Mouse (Mus musculus) embryonic facial prominence, embryonic 12.5 days (tissue): ENCODE measurements around the gene AU022252. TPM values are rescaled to one million over a fixed set of nuclear protein-coding genes. Genes with fewer than 3 reads are reported as not detected.
"Not testable (repeated sequence)": the region's sequence is repeated elsewhere in the genome, so short reads cannot be mapped to it uniquely, and the experiment has no call there.

Experiments
- ATAC-seq: fragments of 200-750 bp; cut with Nextera tagmentation; 2 replicates; pipeline ENCODE4 v1.8.0; 2017; ENCODE audit not compliant: insufficient number of reproducible peaks, insufficient read depth, low FRiP score, low TSS enrichment
- H3K27ac ChIP-seq: fragments of 300-500 bp; sonication (generic); 2 replicates; pipeline ENCODE4 v1.5.1; 2016; ENCODE audit warnings: mild to moderate bottlenecking
- H3K27me3 ChIP-seq: fragments of 300-500 bp; sonication (generic); 2 replicates; pipeline ENCODE4 v1.6.1; 2016; ENCODE audit warnings: mild to moderate bottlenecking, moderate library complexity
- H3K36me3 ChIP-seq: fragments of 300-500 bp; sonication (generic); 2 replicates; pipeline ENCODE4 v1.6.1; 2016; ENCODE audit warnings: mild to moderate bottlenecking
- H3K4me1 ChIP-seq: fragments of 300-500 bp; sonication (generic); 2 replicates; pipeline ENCODE4 v1.6.1; 2016
- H3K4me2 ChIP-seq: fragments of 300-500 bp; sonication (generic); replicated peaks from 2 replicates; pipeline ENCODE4 v1.6.1; 2016; ENCODE audit warnings: mild to moderate bottlenecking, moderate library complexity
- H3K4me3 ChIP-seq: fragments of 300-500 bp; sonication (generic); 2 replicates; pipeline ENCODE4 v1.5.1; 2016; ENCODE audit warnings: mild to moderate bottlenecking
- H3K9ac ChIP-seq: fragments of 300-500 bp; sonication (generic); 2 replicates; pipeline ENCODE4 v1.6.1; 2016; ENCODE audit warnings: mild to moderate bottlenecking, moderate library complexity
- H3K9me3 ChIP-seq: fragments of 300-500 bp; sonication (generic); 2 replicates; pipeline ENCODE4 v1.6.1; 2016; ENCODE audit warnings: mild to moderate bottlenecking, moderate library complexity
- WGBS: fragments of 180-500 bp; shearing (Covaris S2); methylation state at CpG from one replicate; pipeline ENCODE4 v1.1.7; 2016; 5-methylcytosine and 5-hydroxymethylcytosine counted together
- polyA plus RNA-seq: library from polyadenylated mRNA; unstranded; fragments of >200 nt; fragmentation: Nextera tagmentation; extraction: Ambion mirVana; gene quantifications from 2 replicates; pipeline ENCODE4 v1.2.1, GENCODE M21; 2016

The AU022252 gene
- polyA plus RNA-seq = 42.2 and 43.8 TPM in 2 replicates

GRCm38 (mm10) chr4:119232410-119233255, at the start of gene AU022252, which contains the start of gene P3h1:
AU022252 (minus strand) TSS chr4:119232712.
P3h1 (plus strand) TSS chr4:119232915.
- Histone ChIP-seq H3K27me3 (no peaks in the 10 kb centered on the region), H3K4me3 (peak within 1 kb of the TSS; percentile 75), H3K9ac (peak within 1 kb of the TSS; percentile 86), H3K4me2 (peak within 1 kb of the TSS; percentile 71), H3K4me1 (peaks cover 7% of the 10 kb centered on the region; the same call in 1 of the 2 replicates), H3K9me3 (no peaks in the 10 kb centered on the region), H3K27ac (peak within 1 kb of the TSS; percentile 71), H3K36me3 (peaks cover 12% of the 10 kb centered on the region)
- peak; percentile 86 for ATAC-seq
- WGBS = under 1% methylated on average over 66 of the region's 71 CpGs

DNA sequence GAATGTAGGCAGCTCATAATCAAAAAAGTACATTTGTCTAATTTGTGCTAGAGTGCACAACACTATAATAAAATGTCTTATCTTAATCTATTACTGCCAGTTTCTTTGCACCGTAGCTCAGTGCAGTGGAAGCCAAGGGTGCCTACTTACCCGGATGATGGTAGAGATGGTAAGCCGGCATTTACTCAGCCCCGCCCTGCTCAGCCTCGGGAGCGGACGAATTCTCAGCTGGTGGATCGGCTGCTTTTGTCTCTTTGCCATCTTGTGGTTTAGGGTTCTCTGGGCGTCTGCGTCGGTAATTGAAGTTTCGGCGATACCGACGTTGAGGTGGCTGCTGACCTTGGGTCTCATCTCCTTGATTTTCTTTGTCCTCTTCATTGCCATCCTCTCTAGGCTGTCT, 46.3 kb upstream of the AU022252 start:
- not testable (repeated sequence) for H3K4me2 ChIP-seq, H3K27ac ChIP-seq, H3K4me3 ChIP-seq, H3K27me3 ChIP-seq, H3K4me1 ChIP-seq, ATAC-seq, H3K9ac ChIP-seq, H3K9me3 ChIP-seq
- H3K36me3 ChIP-seq = peaks cover 91% of the 10 kb centered on the region
- WGBS = 90% methylated on average over 15 of the region's 15 CpGs

DNA sequence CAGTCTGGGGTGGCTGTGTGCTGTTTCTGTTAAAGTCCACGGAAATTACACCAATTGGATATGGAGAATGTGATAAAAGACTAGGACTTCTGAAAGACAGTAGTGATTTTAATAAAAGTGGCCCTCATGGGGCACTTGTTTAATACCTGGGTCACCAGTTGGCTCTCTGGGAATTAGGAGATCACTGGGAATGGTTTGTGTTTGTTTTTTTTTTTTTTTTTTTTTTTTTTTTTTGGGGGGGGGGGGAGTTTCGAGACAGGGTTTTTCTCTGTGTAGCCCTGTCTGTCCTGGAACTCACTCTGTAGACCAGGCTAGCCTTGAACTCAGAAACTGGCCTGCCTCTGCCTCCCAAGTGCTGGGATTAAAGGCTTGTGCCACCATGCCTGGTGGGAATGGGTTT, 43.2 kb upstream of the AU022252 start:
- 81% methylated on average over 2 of the region's 2 CpGs for WGBS
- H3K9ac ChIP-seq = no peak overlapping the region
- H3K4me3 ChIP-seq = no peak overlapping the region
- no peak overlapping the region for H3K27ac ChIP-seq
- H3K4me1 ChIP-seq = no peaks in the 10 kb centered on the region
- no peaks in the 10 kb centered on the region for H3K27me3 ChIP-seq
- H3K4me2 ChIP-seq = no peak overlapping the region
- H3K36me3 ChIP-seq = peaks cover 89% of the 10 kb centered on the region
- no peaks in the 10 kb centered on the region for H3K9me3 ChIP-seq
- no peak for ATAC-seq

DNA sequence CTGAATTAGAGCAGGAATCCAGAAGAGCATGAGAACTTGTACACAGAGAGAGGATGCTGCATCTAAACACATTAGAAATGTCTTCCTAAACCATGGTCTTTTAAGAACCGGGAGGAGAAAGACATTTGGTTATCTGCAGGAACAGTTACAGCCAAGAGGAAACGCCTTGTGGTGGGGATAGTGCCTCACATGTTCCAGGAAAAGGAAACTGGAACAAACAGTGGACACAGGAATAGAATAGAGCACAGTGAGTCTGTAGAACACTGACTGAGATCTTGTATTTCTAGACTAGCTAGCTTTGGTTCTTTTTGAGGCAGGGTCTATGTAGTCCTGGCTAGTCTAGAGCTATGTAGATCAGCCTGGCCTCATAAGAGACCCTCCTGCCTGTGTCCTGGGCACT, 42.7 kb upstream of the AU022252 start:
- ATAC-seq = no peak
- no peak overlapping the region for H3K4me2 ChIP-seq
- H3K36me3 ChIP-seq = peaks cover 91% of the 10 kb centered on the region
- H3K9ac ChIP-seq = no peak overlapping the region
- H3K9me3 ChIP-seq = no peaks in the 10 kb centered on the region
- WGBS = 81% methylated on average over 2 of the region's 2 CpGs
- H3K27ac ChIP-seq = no peak overlapping the region
- no peak overlapping the region for H3K4me3 ChIP-seq
- no peaks in the 10 kb centered on the region for H3K4me1 ChIP-seq
- H3K27me3 ChIP-seq = no peaks in the 10 kb centered on the region

- no peaks in the 10 kb centered on the region for H3K27me3 ChIP-seq
- H3K36me3 ChIP-seq = peaks cover 89% of the 10 kb centered on the region
- 76% methylated on average over 1 of the region's 1 CpGs for WGBS
- no peak for ATAC-seq
- H3K4me2 ChIP-seq = no peak overlapping the region
- no peak overlapping the region for H3K4me3 ChIP-seq
- H3K4me1 ChIP-seq = no peaks in the 10 kb centered on the region
- H3K27ac ChIP-seq = no peak overlapping the region
- H3K9ac ChIP-seq = no peak overlapping the region
- H3K9me3 ChIP-seq = no peaks in the 10 kb centered on the region
Observed at GRCm38 (mm10) chr4:119274627-119275026, 42.1 kb upstream of the AU022252 start.

DNA sequence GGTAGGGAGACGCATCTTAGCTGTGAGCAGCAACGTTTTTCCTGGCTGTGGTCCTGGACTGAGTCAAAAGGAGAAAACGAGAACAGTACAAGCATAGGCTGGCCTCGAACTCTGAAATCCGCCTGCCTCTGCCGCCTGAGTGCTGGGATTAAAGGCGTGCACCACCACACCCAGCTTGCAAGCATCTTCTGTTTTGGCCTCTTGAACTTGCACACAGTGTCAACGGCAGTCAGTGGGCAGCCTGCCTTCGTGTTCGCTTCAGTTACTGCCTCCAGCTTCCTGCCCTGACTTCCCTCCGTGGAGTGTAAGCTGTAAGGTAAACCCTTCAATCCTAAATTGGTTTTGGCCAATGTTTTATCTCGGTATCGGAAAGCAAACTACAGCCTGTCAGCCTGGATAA, 34.1 kb upstream of the AU022252 start:
- no peak overlapping the region for H3K4me2 ChIP-seq
- no peak overlapping the region for H3K27ac ChIP-seq
- H3K4me1 ChIP-seq = no peaks in the 10 kb centered on the region
- 74% methylated on average over 13 of the region's 13 CpGs for WGBS
- peaks cover 17% of the 10 kb centered on the region for H3K36me3 ChIP-seq
- no peak overlapping the region for H3K4me3 ChIP-seq
- ATAC-seq = no peak
- no peaks in the 10 kb centered on the region for H3K9me3 ChIP-seq
- H3K27me3 ChIP-seq = no peaks in the 10 kb centered on the region
- H3K9ac ChIP-seq = no peak overlapping the region

DNA sequence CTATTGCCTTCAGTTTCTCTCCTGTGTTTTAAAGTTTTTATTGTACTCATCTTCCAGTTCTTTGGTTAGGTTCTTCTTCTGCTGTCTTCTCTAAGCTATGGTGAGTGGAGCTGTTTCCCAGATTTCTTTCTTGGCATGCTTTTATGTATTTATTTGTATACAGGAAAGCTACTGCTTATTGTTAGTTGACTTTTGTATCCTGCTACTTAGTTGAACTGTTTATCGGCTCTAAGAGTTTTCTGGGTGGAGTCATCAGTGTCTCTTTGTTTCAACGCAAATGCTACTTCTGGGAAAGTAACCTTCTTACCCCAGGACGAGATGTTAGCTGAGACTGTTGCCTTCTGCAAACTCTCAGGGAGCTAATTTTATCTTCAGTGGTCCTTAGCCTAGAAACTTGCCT, 30.9 kb upstream of the AU022252 start:
- H3K4me3 ChIP-seq = no peak overlapping the region
- no peaks in the 10 kb centered on the region for H3K4me1 ChIP-seq
- H3K27ac ChIP-seq = no peak overlapping the region
- 77% methylated on average over 3 of the region's 3 CpGs for WGBS
- no peak for ATAC-seq
- no peaks in the 10 kb centered on the region for H3K9me3 ChIP-seq
- H3K4me2 ChIP-seq = no peak overlapping the region
- H3K36me3 ChIP-seq = no peaks in the 10 kb centered on the region
- H3K27me3 ChIP-seq = no peaks in the 10 kb centered on the region
- H3K9ac ChIP-seq = no peak overlapping the region

- no peak overlapping the region for H3K9ac ChIP-seq
- H3K4me1 ChIP-seq = no peaks in the 10 kb centered on the region
- no peak for ATAC-seq
- no peak overlapping the region for H3K4me2 ChIP-seq
- no peak overlapping the region for H3K27ac ChIP-seq
- H3K36me3 ChIP-seq = no peaks in the 10 kb centered on the region
- H3K4me3 ChIP-seq = no peak overlapping the region
- no peaks in the 10 kb centered on the region for H3K9me3 ChIP-seq
- H3K27me3 ChIP-seq = no peaks in the 10 kb centered on the region
- 90% methylated on average over 5 of the region's 5 CpGs for WGBS
Observed at GRCm38 (mm10) chr4:119262483-119262882, 30.0 kb upstream of the AU022252 start.

GRCm38 (mm10) chr4:119261087-119261713, 28.7 kb upstream of the AU022252 start:
- Histone ChIP-seq H3K4me1 (no peaks in the 10 kb centered on the region), H3K27ac (no peak overlapping the region), H3K36me3 (no peaks in the 10 kb centered on the region), H3K4me2 (no peak overlapping the region), H3K9me3 (no peaks in the 10 kb centered on the region), H3K27me3 (no peaks in the 10 kb centered on the region), H3K9ac (no peak overlapping the region), H3K4me3 (no peak overlapping the region)
- 61% methylated on average over 7 of the region's 7 CpGs for WGBS
- no peak for ATAC-seq

DNA sequence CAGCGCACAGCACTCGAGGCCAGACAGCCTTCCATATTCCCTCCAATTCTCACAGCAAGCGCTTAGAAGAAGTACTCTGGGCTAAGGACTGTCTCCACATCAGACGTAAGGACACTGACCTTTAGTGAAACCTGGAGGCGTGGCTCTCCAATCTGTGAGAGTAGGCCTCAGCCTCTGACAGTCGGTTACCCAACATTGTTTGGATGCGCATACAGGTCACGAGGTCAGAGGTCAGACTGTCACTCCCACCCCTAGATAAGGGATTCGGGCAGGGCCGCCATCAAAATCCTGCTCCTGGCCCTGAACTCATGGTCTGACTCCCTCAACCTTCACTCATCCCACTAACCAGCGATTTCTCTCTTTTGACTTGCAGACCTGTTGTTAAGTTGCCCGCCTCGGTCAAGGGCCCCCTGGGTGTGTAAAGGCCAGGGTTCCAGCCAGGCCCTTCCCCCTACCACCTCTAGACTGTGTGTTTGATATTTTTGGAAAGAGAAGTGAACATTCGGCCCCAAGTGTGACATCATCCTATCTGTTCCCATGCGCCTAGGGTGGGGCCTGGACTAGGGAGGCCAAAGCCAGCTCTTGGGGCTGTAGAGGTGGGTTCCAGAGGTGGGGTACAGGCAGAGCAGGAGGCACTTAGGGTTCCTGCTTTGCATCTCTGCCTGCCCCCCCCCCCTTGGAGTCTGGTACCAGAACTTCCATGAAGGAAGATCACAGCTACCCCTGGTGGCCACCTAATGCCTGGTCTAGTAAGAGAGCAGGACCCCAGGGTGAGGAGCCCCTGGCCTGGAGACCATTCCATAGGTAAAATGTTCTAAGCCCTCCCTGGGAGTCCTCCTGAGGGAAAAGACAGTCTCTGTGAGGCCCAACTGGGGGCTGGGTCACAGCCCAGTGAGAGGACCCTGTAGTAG, 27.1 kb upstream of the AU022252 start:
- H3K4me3 ChIP-seq = no peak overlapping the region
- no peak overlapping the region for H3K27ac ChIP-seq
- no peak overlapping the region for H3K4me2 ChIP-seq
- no peaks in the 10 kb centered on the region for H3K27me3 ChIP-seq
- no peak for ATAC-seq
- no peak overlapping the region for H3K9ac ChIP-seq
- H3K9me3 ChIP-seq = no peaks in the 10 kb centered on the region
- WGBS = 84% methylated on average over 15 of the region's 15 CpGs
- peaks cover 2% of the 10 kb centered on the region; the same call in 1 of the 2 replicates for H3K4me1 ChIP-seq
- H3K36me3 ChIP-seq = no peaks in the 10 kb centered on the region

- ATAC-seq = no peak
- no peak overlapping the region for H3K27ac ChIP-seq
- 78% methylated on average over 6 of the region's 6 CpGs for WGBS
Observed at GRCm38 (mm10) chr4:119257083-119257482, 24.6 kb upstream of the AU022252 start.

More at GRCm38 (mm10) chr4:119257083-119257482, 24.6 kb upstream of the AU022252 start:
- no peak overlapping the region for H3K4me3 ChIP-seq
- no peaks in the 10 kb centered on the region for H3K9me3 ChIP-seq
- H3K27me3 ChIP-seq = no peaks in the 10 kb centered on the region
- H3K4me2 ChIP-seq = no peak overlapping the region
- no peak overlapping the region for H3K9ac ChIP-seq
- no peaks in the 10 kb centered on the region for H3K36me3 ChIP-seq
- H3K4me1 ChIP-seq = peaks cover 10% of the 10 kb centered on the region
